Mouse (Mus musculus): Measurements from ENCODE around the gene Slc19a1. TPM values are rescaled to one million over a fixed set of nuclear protein-coding genes. Genes with fewer than 3 reads are reported as not detected.

The Slc19a1 gene
- 46.1 and 107 TPM in 2 replicates for polyA plus RNA-seq (2012; ENCODE audit: low replicate concordance)

GRCm38 (mm10) chr10:77031768-77032375 is at the start of gene Slc19a1:
Slc19a1 (plus strand) TSS chr10:77032241.

Other genes starting within 250 kb of the Slc19a1 start
- gene Pcbp3, start 70.4 kb upstream of the Slc19a1 start, polyA plus RNA-seq (2012; ENCODE audit: low replicate concordance) = 1.7 and 10.1 TPM in 2 replicates
- 35.3 and 41.0 TPM in 2 replicates for gene Col18a1, start 134.3 kb downstream of the Slc19a1 start, polyA plus RNA-seq (2012; ENCODE audit: low replicate concordance)
- 66.0 and 70.8 TPM in 2 replicates for gene Pofut2, start 227.0 kb downstream of the Slc19a1 start, polyA plus RNA-seq (2012; ENCODE audit: low replicate concordance)

Measured in leukemia stem cell, adult 10-12 weeks (primary cell).